Mouse (Mus musculus) erythroblast, embryonic 14.5 days (primary cell): ENCODE results near the gene 1300017J02Rik.

Source experiments
- GATA1 ChIP-seq: IDR thresholded peaks from 2 replicates; pipeline ENCODE4 v1.6.1; 2012; ENCODE audit warnings: low read length, inconsistent platforms, mixed read lengths
- TAL1 ChIP-seq: IDR thresholded peaks from 3 replicates; pipeline ENCODE4 v1.6.1; 2012; ENCODE audit warnings: low read length, inconsistent platforms, mixed read lengths

- no peak for TF ChIP-seq TAL1
- TF ChIP-seq GATA1, result no peak
Observed at GRCm38 (mm10) chr9:103309832-103310231, 5.0 kb upstream of the 1300017J02Rik start.
